14 mouse cellular contexts compared by ENCODE assay signal in the genomic region with DNA sequence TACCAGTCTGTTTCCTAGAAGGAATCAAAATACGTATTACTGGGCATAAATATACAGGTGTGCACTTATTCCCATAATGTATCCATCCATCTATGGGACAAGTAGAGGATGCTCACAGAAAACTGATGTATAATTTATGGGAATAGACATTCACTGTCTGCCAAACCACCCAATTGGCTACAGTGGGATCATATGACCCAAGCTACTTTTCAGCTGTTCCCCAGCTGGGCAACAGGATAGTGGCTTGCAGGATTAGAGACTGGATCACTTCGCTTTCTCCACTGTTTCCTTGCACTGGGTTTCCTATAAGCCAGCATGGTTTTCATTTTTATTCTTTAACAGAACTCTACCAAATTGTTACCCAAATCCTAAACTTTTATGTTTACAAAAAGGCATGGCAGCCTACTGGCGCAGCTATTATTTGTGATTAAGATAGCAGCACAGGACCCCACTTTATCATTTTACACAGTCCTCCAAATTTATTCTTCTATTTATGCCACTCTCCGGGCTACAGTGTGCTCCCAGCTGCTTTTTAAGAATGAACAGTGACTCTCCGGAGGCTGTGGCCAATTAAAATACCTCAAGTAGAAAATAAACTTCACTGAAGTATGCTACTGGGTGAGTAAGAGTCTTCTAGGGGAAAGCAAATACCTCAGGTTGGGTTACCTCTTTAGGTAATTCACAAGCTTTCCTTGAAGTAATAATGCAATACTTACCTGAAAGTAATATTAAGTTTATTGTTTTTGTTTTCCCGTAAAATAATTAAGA.
DNase-seq lines count a peak whose midpoint lies in the region; ATAC-seq and TF ChIP-seq lines count a peak whose summit lies in the region.
"Had no signal": no experiment of that assay in that cellular context is flagged by ENCODE, and none has a peak within 500 bp of the region (broad histone marks: within the 10 kb centered on the region; RNA-seq: fewer than 3 reads in every experiment).

No protein-coding gene starts in this region.

- no peak overlapping the region for H3K27ac ChIP-seq in kidney, postnatal 0 days
- H3K27ac ChIP-seq in kidney, embryonic 14.5 days (ENCODE audit: low read depth, low read length) = no peak overlapping the region
- H3K27ac ChIP-seq in embryonic facial prominence, embryonic 15.5 days (replicated peaks) = no peak overlapping the region
- no peak overlapping the region for H3K27ac ChIP-seq in hindbrain, embryonic 16.5 days (ENCODE audit: low read depth, low read length)
- H3K27ac ChIP-seq in midbrain, postnatal 0 days (ENCODE audit: low read depth, low read length) = no peak overlapping the region
- no peak overlapping the region for H3K27ac ChIP-seq in heart, embryonic 11.5 days (ENCODE audit: low read depth, low read length)
- H3K27ac ChIP-seq: left cerebral cortex, adult 2 months; liver, embryonic 14.5 days; stomach, postnatal 0 days had no signal

- H3K9me3 ChIP-seq in kidney, postnatal 0 days (replicated peaks; ENCODE audit: low read length) = no peaks in the 10 kb centered on the region
- H3K9me3 ChIP-seq in kidney, embryonic 14.5 days (ENCODE audit: control insufficient read depth, low read length) = no peaks in the 10 kb centered on the region
- H3K9me3 ChIP-seq in embryonic facial prominence, embryonic 15.5 days (replicated peaks) = no peaks in the 10 kb centered on the region
- no peaks in the 10 kb centered on the region for H3K9me3 ChIP-seq in hindbrain, embryonic 16.5 days (ENCODE audit: control insufficient read depth, low read length)
- H3K9me3 ChIP-seq in midbrain, postnatal 0 days (ENCODE audit: low read length) = no peaks in the 10 kb centered on the region
- no peaks in the 10 kb centered on the region for H3K9me3 ChIP-seq in heart, embryonic 11.5 days (replicated peaks; ENCODE audit: control insufficient read depth, low read length)
- H3K9me3 ChIP-seq: megakaryocyte, embryonic 14.5 days had no signal

- no peak overlapping the region for H3K4me3 ChIP-seq in kidney, postnatal 0 days (replicated peaks; ENCODE audit: low read depth, low read length)
- no peak overlapping the region for H3K4me3 ChIP-seq in kidney, embryonic 14.5 days (ENCODE audit: low read length)
- no peak overlapping the region for H3K4me3 ChIP-seq in embryonic facial prominence, embryonic 15.5 days (replicated peaks)
- H3K4me3 ChIP-seq in hindbrain, embryonic 16.5 days (ENCODE audit: low read length) = no peak overlapping the region
- H3K4me3 ChIP-seq in midbrain, postnatal 0 days (ENCODE audit: low read depth, low read length) = no peak overlapping the region
- no peak overlapping the region for H3K4me3 ChIP-seq in heart, embryonic 11.5 days (ENCODE audit: low read depth, low read length)
- H3K4me3 ChIP-seq: left cerebral cortex, adult 2 months; megakaryocyte, embryonic 14.5 days had no signal

- H3K4me2 ChIP-seq in kidney, postnatal 0 days (ENCODE audit: low read length) = no peak overlapping the region
- no peak overlapping the region for H3K4me2 ChIP-seq in kidney, embryonic 14.5 days (replicated peaks; ENCODE audit: low read depth, low read length)
- H3K4me2 ChIP-seq in embryonic facial prominence, embryonic 15.5 days (replicated peaks) = no peak overlapping the region
- no peak overlapping the region for H3K4me2 ChIP-seq in hindbrain, embryonic 16.5 days (ENCODE audit: low read length)
- no peak overlapping the region for H3K4me2 ChIP-seq in midbrain, postnatal 0 days (ENCODE audit: low read depth, low read length, poor library complexity, severe bottlenecking)
- no peak overlapping the region for H3K4me2 ChIP-seq in heart, embryonic 11.5 days

- WGBS in kidney, postnatal 0 days = 65% methylated on average over 6 of the region's 6 CpGs
- WGBS in kidney, embryonic 14.5 days = 71% methylated on average over 6 of the region's 6 CpGs
- WGBS in embryonic facial prominence, embryonic 15.5 days = 54% methylated on average over 6 of the region's 6 CpGs
- WGBS in hindbrain, embryonic 16.5 days = 54% methylated on average over 6 of the region's 6 CpGs
- WGBS in midbrain, postnatal 0 days = 55% methylated on average over 6 of the region's 6 CpGs
- WGBS in heart, embryonic 11.5 days (ENCODE audit: insufficient replicate concordance) = 73% methylated on average over 6 of the region's 6 CpGs

- no peak for TF ChIP-seq CTCF in kidney, postnatal 0 days (IDR thresholded peaks at IDR 0.05; ENCODE audit: low read depth)
- no peak for TF ChIP-seq CTCF in midbrain, postnatal 0 days (IDR thresholded peaks at IDR 0.05)

- H3K4me1 ChIP-seq in kidney, postnatal 0 days (replicated peaks; ENCODE audit: insufficient read depth, low read length) = no peaks in the 10 kb centered on the region
- no peaks in the 10 kb centered on the region for H3K4me1 ChIP-seq in kidney, embryonic 14.5 days (ENCODE audit: control insufficient read depth, insufficient read depth, low read length)
- H3K4me1 ChIP-seq in embryonic facial prominence, embryonic 15.5 days = no peaks in the 10 kb centered on the region
- H3K4me1 ChIP-seq in hindbrain, embryonic 16.5 days (ENCODE audit: control insufficient read depth, insufficient read depth, low read depth, low read length) = no peaks in the 10 kb centered on the region; the same call in 1 of the 2 replicates
- H3K4me1 ChIP-seq in midbrain, postnatal 0 days (ENCODE audit: insufficient read depth, low read length) = no peaks in the 10 kb centered on the region
- H3K4me1 ChIP-seq in heart, embryonic 11.5 days (ENCODE audit: control insufficient read depth, insufficient read depth, low read length) = no peaks in the 10 kb centered on the region

- H3K27me3 ChIP-seq in kidney, postnatal 0 days (ENCODE audit: insufficient read depth, low read length) = no peaks in the 10 kb centered on the region
- no peaks in the 10 kb centered on the region for H3K27me3 ChIP-seq in kidney, embryonic 14.5 days (ENCODE audit: control insufficient read depth, insufficient read depth, low read length)
- H3K27me3 ChIP-seq in embryonic facial prominence, embryonic 15.5 days = no peaks in the 10 kb centered on the region
- no peaks in the 10 kb centered on the region for H3K27me3 ChIP-seq in hindbrain, embryonic 16.5 days (replicated peaks; ENCODE audit: control insufficient read depth, insufficient read depth, low read length)
- no peaks in the 10 kb centered on the region for H3K27me3 ChIP-seq in midbrain, postnatal 0 days (ENCODE audit: insufficient read depth, low read length)
- no peaks in the 10 kb centered on the region for H3K27me3 ChIP-seq in heart, embryonic 11.5 days (ENCODE audit: control insufficient read depth, insufficient read depth, low read length)
- H3K27me3 ChIP-seq: megakaryocyte, embryonic 14.5 days had no signal

- no peaks in the 10 kb centered on the region for H3K36me3 ChIP-seq in kidney, postnatal 0 days (ENCODE audit: insufficient read depth, low read length)
- no peaks in the 10 kb centered on the region for H3K36me3 ChIP-seq in kidney, embryonic 14.5 days (ENCODE audit: control insufficient read depth, insufficient read depth, low read length)
- no peaks in the 10 kb centered on the region for H3K36me3 ChIP-seq in embryonic facial prominence, embryonic 15.5 days
- no peaks in the 10 kb centered on the region for H3K36me3 ChIP-seq in hindbrain, embryonic 16.5 days (ENCODE audit: control insufficient read depth, insufficient read depth, low read length)
- no peaks in the 10 kb centered on the region for H3K36me3 ChIP-seq in midbrain, postnatal 0 days (ENCODE audit: insufficient read depth, low read length)
- no peaks in the 10 kb centered on the region for H3K36me3 ChIP-seq in heart, embryonic 11.5 days (ENCODE audit: control insufficient read depth, insufficient read depth, low read length)

- intact Hi-C loops in left cerebral cortex, postnatal 25 days (cut with DNase I) = no loop called here

- H3K9ac ChIP-seq in kidney, postnatal 0 days (ENCODE audit: low read depth, low read length) = no peak overlapping the region
- H3K9ac ChIP-seq in kidney, embryonic 14.5 days (ENCODE audit: low read depth, low read length) = no peak overlapping the region
- no peak overlapping the region for H3K9ac ChIP-seq in embryonic facial prominence, embryonic 15.5 days
- no peak overlapping the region for H3K9ac ChIP-seq in hindbrain, embryonic 16.5 days (ENCODE audit: low read depth, low read length)
- no peak overlapping the region for H3K9ac ChIP-seq in midbrain, postnatal 0 days (replicated peaks; ENCODE audit: low read length, poor library complexity, severe bottlenecking)
- H3K9ac ChIP-seq in heart, embryonic 11.5 days (ENCODE audit: low read depth, low read length) = no peak overlapping the region
- H3K9ac ChIP-seq: liver, embryonic 14.5 days had no signal

- no peak for ATAC-seq in kidney, postnatal 0 days (replicated peaks; ENCODE audit: low FRiP score, low read depth)
- ATAC-seq in kidney, embryonic 14.5 days (ENCODE audit: low FRiP score, low TSS enrichment) = no peak
- ATAC-seq in embryonic facial prominence, embryonic 15.5 days (ENCODE audit: insufficient number of reproducible peaks, low FRiP score, low TSS enrichment, low read depth) = 0 out of 2 replicates have a peak, but pooled peaks have one; percentile 47
- 0 out of 2 replicates have a peak, but pooled peaks have one; percentile 67 for ATAC-seq in hindbrain, embryonic 16.5 days
- peak; percentile 41; the same call in 1 of the 2 replicates for ATAC-seq in midbrain, postnatal 0 days (ENCODE audit: low FRiP score)
- ATAC-seq in heart, embryonic 11.5 days (replicated peaks; ENCODE audit: insufficient number of reproducible peaks, low FRiP score, low TSS enrichment) = no peak
- ATAC-seq: intestine, postnatal 0 days had no signal

- peak; percentile 11 for DNase-seq in kidney, postnatal 0 days (ENCODE audit: low spot score)
- no peak for DNase-seq in midbrain, postnatal 0 days (ENCODE audit: low spot score)
- no peak for DNase-seq in cerebellum, postnatal 25 days
- DNase-seq in left cerebral cortex, postnatal 25 days (ENCODE audit: low spot score in 2 of 2) = no peak
- DNase-seq: cerebellum, adult 9-10 months had no signal

Comparison
In these comparisons a context has a peak if more than half of its experiments do, and no peak if none do; other contexts are left out.
1. ATAC-seq: peak in embryonic facial prominence, embryonic 15.5 days (single experiment), hindbrain, embryonic 16.5 days (single experiment) and midbrain, postnatal 0 days (single experiment); none in kidney, postnatal 0 days (single experiment), kidney, embryonic 14.5 days (single experiment) and heart, embryonic 11.5 days (single experiment).